Mouse (Mus musculus) thymus, adult 2 months (tissue): ENCODE data around the gene Rsc1a1.

Experiments
- CTCF ChIP-seq: fragments of 200-500 bp; IDR thresholded peaks from 2 replicates; pipeline ENCODE4 v1.5.1; 2012; ENCODE audit warnings: mild to moderate bottlenecking, control low read depth, low read length, moderate library complexity, borderline replicate concordance; ENCODE audit not compliant: control insufficient read depth, poor library complexity, insufficient read depth; ENCODE audit errors: extremely low read depth
- POLR2A ChIP-seq: fragments of 200-500 bp; IDR thresholded peaks from 2 replicates; pipeline ENCODE4 v1.6.1; 2012; ENCODE audit warnings: mild to moderate bottlenecking, low read length, control low read depth, moderate library complexity; ENCODE audit not compliant: control insufficient read depth, poor library complexity, insufficient read depth; ENCODE audit errors: extremely low read depth

GRCm38 (mm10) chr4:141664011-141664745 lies 21.2 kb downstream of the Rsc1a1 start:
- TF ChIP-seq CTCF (no peak), POLR2A (peak; percentile 51)
